12 mouse cellular contexts compared by ENCODE assay signal in genomic region chr4:82338481-82338880, GRCm38 (mm10).
DNase-seq lines count a peak whose midpoint lies in the region; ATAC-seq and TF ChIP-seq lines count a peak whose summit lies in the region.
"Had no signal": no experiment of that assay in that cellular context is flagged by ENCODE, and none has a peak within 500 bp of the region (broad histone marks: within the 10 kb centered on the region; RNA-seq: fewer than 3 reads in every experiment).

No protein-coding gene starts in this region.

- no peak overlapping the region for H3K4me3 ChIP-seq in lung, embryonic 14.5 days (ENCODE audit: low read depth, low read length)
- H3K4me3 ChIP-seq in lung, adult 2 months (replicated peaks; ENCODE audit: extremely low read depth, low read depth, low read length) = no peak overlapping the region
- H3K4me3 ChIP-seq: erythroblast, embryonic 14.5 days; megakaryocyte, embryonic 14.5 days had no signal

- no peak for DNase-seq in cerebellum, postnatal 4 days (ENCODE audit: low spot score in 2 of 2)
- DNase-seq in lung, embryonic 14.5 days = peak; percentile 52
- no peak for DNase-seq in lung, adult 2 months
- DNase-seq in fat pad, adult 2 months (ENCODE audit: extremely low read depth, low read depth, low spot score) = peak; percentile 87
- DNase-seq in kidney, postnatal 4 days = peak; percentile 31 to 45
- no peak for DNase-seq in MN1 (ENCODE audit: low spot score)
- DNase-seq: layer of hippocampus, adult 9-11 months; thymus, postnatal 25 days had no signal

- no peak for TF ChIP-seq CTCF in lung, embryonic 14.5 days (IDR thresholded peaks at IDR 0.05; ENCODE audit: low read depth)
- no peak for TF ChIP-seq CTCF in lung, adult 2 months (IDR thresholded peaks at IDR 0.05; ENCODE audit: insufficient read depth, low read length)

- no peak overlapping the region for H3K9ac ChIP-seq in lung, embryonic 14.5 days

- no peaks in the 10 kb centered on the region for H3K27me3 ChIP-seq in lung, embryonic 14.5 days (ENCODE audit: insufficient read depth, low read length)
- H3K27me3 ChIP-seq: megakaryocyte, embryonic 14.5 days had no signal

- no peak overlapping the region for H3K4me2 ChIP-seq in lung, embryonic 14.5 days

- 24% methylated on average over 3 of the region's 3 CpGs for WGBS in lung, embryonic 14.5 days
- WGBS in lung, adult 2 months = 17% methylated on average over 3 of the region's 3 CpGs

- H3K36me3 ChIP-seq in lung, embryonic 14.5 days (ENCODE audit: insufficient read depth) = peaks cover 28% of the 10 kb centered on the region

- no peaks in the 10 kb centered on the region for H3K4me1 ChIP-seq in lung, embryonic 14.5 days (ENCODE audit: insufficient read depth)
- peaks cover under 1% of the 10 kb centered on the region for H3K4me1 ChIP-seq in lung, adult 2 months (ENCODE audit: control insufficient read depth, insufficient read depth, low read length)
- H3K4me1 ChIP-seq: megakaryocyte, embryonic 14.5 days had no signal

- peak; percentile 49; the same call in 1 of the 2 replicates for ATAC-seq in cerebellum, adult (ENCODE audit: insufficient number of reproducible peaks, low FRiP score, low TSS enrichment)
- no peak for ATAC-seq in lung, embryonic 14.5 days (ENCODE audit: insufficient read depth)
- no peak for ATAC-seq in erythroid progenitor cell, adult 5-6 weeks (replicated peaks; ENCODE audit: low FRiP score, poor library complexity, severe bottlenecking)

- H3K27ac ChIP-seq in lung, embryonic 14.5 days (ENCODE audit: low read depth) = peak overlapping the region; percentile 61; the same call in 1 of the 2 replicates

- no peaks in the 10 kb centered on the region for H3K9me3 ChIP-seq in lung, embryonic 14.5 days (ENCODE audit: low read depth, low read length)
- H3K9me3 ChIP-seq: megakaryocyte, embryonic 14.5 days had no signal

- no peak for TF ChIP-seq POLR2A in lung, adult 2 months (IDR thresholded peaks at IDR 0.05; ENCODE audit: borderline replicate concordance, extremely low read depth, low read depth, low read length)

Comparison
In these comparisons a context has a peak if more than half of its experiments do, and no peak if none do; other contexts are left out.
1. DNase-seq: peak in lung, embryonic 14.5 days (single experiment), fat pad, adult 2 months (single experiment) and kidney, postnatal 4 days (2 of 2); none in cerebellum, postnatal 4 days (0 of 2), lung, adult 2 months (single experiment) and MN1 (single experiment).